Mouse (Mus musculus): ENCODE data around the gene Tbc1d30.

GRCm38 (mm10) chr10:121249820-121250219 is 101.3 kb downstream of the Tbc1d30 start:
- TF ChIP-seq CTCF (IDR thresholded peaks at IDR 0.05; ENCODE audit: low read depth), result no peak
- TF ChIP-seq EP300 (IDR thresholded peaks at IDR 0.05; ENCODE audit: low read depth), result no peak
